Mouse (Mus musculus) cerebellum, adult 2 months (tissue): ENCODE results near the gene St8sia1.

Experiments
- CTCF ChIP-seq: fragments of 200-500 bp; IDR thresholded peaks from 2 replicates; pipeline ENCODE4 v1.5.1; 2011; ENCODE audit warnings: low read depth, mild to moderate bottlenecking, control low read depth, low read length, moderate library complexity, borderline replicate concordance; ENCODE audit not compliant: insufficient read depth
- POLR2A ChIP-seq: fragments of 200-500 bp; IDR thresholded peaks from 2 replicates; pipeline ENCODE4 v1.6.1; 2011; ENCODE audit warnings: low read length, control low read depth, borderline replicate concordance; ENCODE audit not compliant: insufficient read depth

DNA sequence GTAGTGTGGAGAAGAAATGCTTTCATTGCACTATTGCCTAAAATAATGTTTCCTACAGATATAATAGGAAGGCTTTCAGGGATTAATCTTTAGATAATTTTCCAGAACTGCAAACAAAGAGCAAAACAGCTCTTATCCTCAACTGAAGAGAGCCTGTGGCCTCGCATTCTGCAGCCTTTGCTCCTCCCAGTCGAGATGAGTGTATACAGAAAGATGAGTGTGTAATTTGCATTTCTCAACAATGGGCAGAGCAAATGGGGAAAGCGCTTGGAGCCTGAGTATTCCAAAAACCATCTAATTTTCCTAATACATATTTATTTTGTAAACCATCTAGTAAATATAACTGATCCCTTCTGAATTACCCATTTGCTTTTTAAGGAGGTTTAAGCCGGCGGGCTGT, 38.3 kb downstream of the St8sia1 start:
- TF ChIP-seq POLR2A (no peak), CTCF (no peak)
